21 mouse cellular contexts compared by ENCODE assay signal in genomic region chr9:58265368-58265767, GRCm38 (mm10).
"Had no signal": no experiment of that assay in that cellular context is flagged by ENCODE, and none has a peak within 500 bp of the region (broad histone marks: within the 10 kb centered on the region; RNA-seq: fewer than 3 reads in every experiment).

No protein-coding gene starts in this region.

- H3K27me3 ChIP-seq: limb, embryonic 13.5 days; liver, embryonic 13.5 days; midbrain, embryonic 12.5 days; midbrain, embryonic 15.5 days; neural tube, embryonic 12.5 days; neural tube, embryonic 15.5 days; stomach, embryonic 15.5 days had no signal

- ATAC-seq: lung, postnatal 0 days; midbrain, embryonic 15.5 days had no signal

- H3K9ac ChIP-seq: limb, embryonic 13.5 days; liver, embryonic 13.5 days; lung, embryonic 14.5 days; midbrain, embryonic 12.5 days; midbrain, embryonic 15.5 days; neural tube, embryonic 12.5 days; neural tube, embryonic 15.5 days; stomach, embryonic 15.5 days had no signal

- H3K9me3 ChIP-seq: limb, embryonic 10.5 days; limb, embryonic 13.5 days; liver, embryonic 13.5 days; midbrain, embryonic 12.5 days; midbrain, embryonic 15.5 days; neural tube, embryonic 12.5 days; neural tube, embryonic 15.5 days; stomach, embryonic 15.5 days had no signal

- DNase-seq: kidney, adult 11 months; kidney, adult 8-10 months; kidney, postnatal 25 days; layer of hippocampus, adult 9-11 months; liver; liver, embryonic 13.5 days; lung, embryonic 14.5 days; right cerebral cortex, adult 18-20 months; right cerebral cortex, postnatal 14 days; spleen, adult 18-20 months; thymus, postnatal 25 days had no signal

- H3K4me2 ChIP-seq: limb, embryonic 13.5 days; liver, embryonic 13.5 days; lung, embryonic 14.5 days; midbrain, embryonic 12.5 days; midbrain, embryonic 15.5 days; neural tube, embryonic 12.5 days; neural tube, embryonic 15.5 days; stomach, embryonic 15.5 days had no signal

- H3K4me3 ChIP-seq: layer of hippocampus, adult 2 months; limb, embryonic 10.5 days; limb, embryonic 13.5 days; liver, embryonic 13.5 days; midbrain, embryonic 12.5 days; midbrain, embryonic 15.5 days; neural tube, embryonic 12.5 days; neural tube, embryonic 15.5 days; stomach, embryonic 15.5 days had no signal

- H3K4me1 ChIP-seq: midbrain, embryonic 12.5 days; midbrain, embryonic 15.5 days; neural tube, embryonic 12.5 days; neural tube, embryonic 15.5 days had no signal

- H3K27ac ChIP-seq: kidney, postnatal 0 days; layer of hippocampus, adult 2 months; limb, embryonic 10.5 days; liver, embryonic 13.5 days; midbrain, embryonic 12.5 days; midbrain, embryonic 15.5 days; neural tube, embryonic 12.5 days; neural tube, embryonic 15.5 days; stomach, embryonic 15.5 days had no signal
